In genomic region chr13:81710775-81711545, GRCm38 (mm10) we compare ENCODE assay signal across 8 mouse cellular contexts. TPM values are rescaled to one million over a fixed set of nuclear protein-coding genes. Genes with fewer than 3 reads are reported as not detected.
DNase-seq lines count a peak whose midpoint lies in the region; ATAC-seq lines count a peak whose summit lies in the region.

Gene Polr3g, minus strand, starts transcription at chr13:81711013.
Gene Mblac2, plus strand, starts transcription at chr13:81711341.

- peak within 1 kb of the TSS; percentile 78 for H3K9ac ChIP-seq in hindbrain, embryonic 15.5 days

- no peaks in the 10 kb centered on the region for H3K36me3 ChIP-seq in hindbrain, embryonic 15.5 days

- no peaks in the 10 kb centered on the region for H3K9me3 ChIP-seq in hindbrain, embryonic 15.5 days

- ATAC-seq in hindbrain, embryonic 15.5 days (ENCODE audit: low FRiP score, low read depth): peak; percentile 97

- peak; percentile 96 for DNase-seq in T-cell, adult 2 months (ENCODE audit: low spot score)
- peak; percentile 96 for DNase-seq in cerebellum, postnatal 36 days
- peak; percentile 96 for DNase-seq in frontal cortex, postnatal 36 days (ENCODE audit: low spot score in 2 of 2)
- DNase-seq in left cerebral cortex, adult 11 months (ENCODE audit: low spot score): peak; percentile 93
- peak; percentile 96 to 97 for DNase-seq in lung, postnatal 4 days
- DNase-seq in retina, postnatal 7 days (ENCODE audit: low read depth, low spot score): peak; percentile 90
- peak; percentile 93 for DNase-seq in urinary bladder, adult 2 months (ENCODE audit: low spot score)

- WGBS in hindbrain, embryonic 15.5 days: under 1% methylated on average over 61 of the region's 61 CpGs

- H3K4me3 ChIP-seq in hindbrain, embryonic 15.5 days: peak within 1 kb of the TSS; percentile 79

- peaks cover 18% of the 10 kb centered on the region for H3K4me1 ChIP-seq in hindbrain, embryonic 15.5 days (replicated peaks)

- H3K27me3 ChIP-seq in hindbrain, embryonic 15.5 days: no peaks in the 10 kb centered on the region

- H3K4me2 ChIP-seq in hindbrain, embryonic 15.5 days: peak within 1 kb of the TSS; percentile 93

- H3K27ac ChIP-seq in hindbrain, embryonic 15.5 days (replicated peaks): peak within 1 kb of the TSS; percentile 94

RNA-seq across cellular contexts. Expression of gene Polr3g, which starts in this region (rescaled TPM):
- polyA plus RNA-seq in hindbrain, embryonic 15.5 days (2015; fragmentation: Nextera tagmentation; extraction: Ambion mirVana): 5.3 and 5.8 TPM in 2 replicates
- polyA plus RNA-seq in urinary bladder, adult 2 months (2012; rRNA removed): 8.4 and 8.8 TPM in 2 replicates

RNA-seq across cellular contexts. Expression of gene Mblac2, which starts in this region (rescaled TPM):
- polyA plus RNA-seq in hindbrain, embryonic 15.5 days (2015; fragmentation: Nextera tagmentation; extraction: Ambion mirVana): 50.0 and 52.1 TPM in 2 replicates
- 5.3 TPM in 2 replicates for polyA plus RNA-seq in urinary bladder, adult 2 months (2012; rRNA removed)

Comparison
In these comparisons a context has a peak if more than half of its experiments do, and no peak if none do; other contexts are left out.
1. Peak in every context shown above with its lines: DNase-seq, ATAC-seq, H3K4me3 ChIP-seq and H3K27ac ChIP-seq.